Mouse (Mus musculus): Measurements from ENCODE around the gene Ctdnep1.

DNA sequence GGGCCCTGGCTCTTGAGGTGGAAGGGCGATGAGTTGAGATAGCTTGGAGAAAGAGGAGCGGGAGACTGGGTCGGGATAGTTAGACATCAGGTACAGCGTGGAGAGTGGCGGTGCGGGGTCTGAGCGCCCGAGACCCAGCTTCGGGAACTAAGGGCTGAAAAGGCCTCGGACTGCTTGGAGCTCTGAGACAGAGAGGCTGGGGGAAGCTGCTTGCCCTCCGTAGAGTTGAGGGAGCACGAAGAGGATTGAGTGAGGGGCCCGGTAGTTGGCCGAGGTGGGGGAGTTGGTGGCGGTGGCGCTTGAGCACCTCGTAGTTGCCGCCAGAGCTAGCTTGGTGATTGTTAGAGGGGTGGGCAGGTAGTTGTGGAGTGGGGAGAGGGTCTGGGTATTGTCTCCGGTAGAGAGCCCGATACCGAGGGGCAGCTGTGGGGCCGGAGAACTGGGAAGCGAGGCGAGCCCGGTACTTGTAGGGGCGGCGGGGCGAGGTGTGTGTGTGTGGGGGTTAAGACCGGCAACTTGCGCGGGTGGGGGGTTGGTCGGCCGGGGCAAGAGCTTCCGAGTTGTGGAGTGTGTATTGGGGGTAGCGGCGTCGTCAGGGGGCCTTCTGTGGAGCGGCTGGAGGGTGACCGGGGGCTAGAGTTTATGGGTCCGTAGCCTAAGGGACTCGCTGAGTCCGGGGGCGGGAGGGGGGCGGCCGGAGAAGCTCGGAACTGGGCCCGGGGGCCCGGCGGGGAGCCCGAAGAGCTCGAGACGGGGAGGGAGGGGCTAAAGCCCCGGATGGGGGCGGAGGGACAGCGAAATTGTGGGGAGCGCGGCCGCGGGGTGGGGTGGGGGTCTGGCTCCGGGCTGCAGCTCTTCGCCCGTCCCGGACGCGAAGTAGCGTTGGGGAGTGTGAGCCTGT lies 15.5 kb downstream of the Ctdnep1 start:
- TF ChIP-seq POLR2A (IDR thresholded peaks at IDR 0.05; ENCODE audit: borderline replicate concordance, control insufficient read depth, low read depth, low read length): no peak
- TF ChIP-seq CTCF (IDR thresholded peaks at IDR 0.05; ENCODE audit: control insufficient read depth, insufficient read depth, low read length): no peak

Measured in bone marrow, adult 2 months (tissue).